Mouse (Mus musculus) left cerebral cortex, postnatal 25 days (tissue): ENCODE measurements at regions not wholly inside any gene's neighbourhood (a gene's known extent, or its start where the extent isn't known, plus 50 kb on each side); places are given as distances from the start of the nearest gene placed in this dataset.
"Not testable (repeated sequence)": the region's sequence is repeated elsewhere in the genome, so short reads cannot be mapped to it uniquely, and the experiment has no call there.

Source experiments
- DNase-seq, 2 experiments: peaks; one replicate each; pipeline ENCODE4 v3.0.0; 2022; ENCODE audit warnings: low spot score in 2 of 2, mixed read lengths in 1 of 2
- intact Hi-C: fragments of 180-260 bp; cut with DNase I; formaldehyde crosslinking; loops from one replicate; pipeline ENCODE4 v1.15.1; 2025

GRCm38 (mm10) chr13:44482661-44483060 is 246.6 kb upstream of the Jarid2 start:
- DNase-seq, result no peak
- intact Hi-C loops, result no loop called here

DNA sequence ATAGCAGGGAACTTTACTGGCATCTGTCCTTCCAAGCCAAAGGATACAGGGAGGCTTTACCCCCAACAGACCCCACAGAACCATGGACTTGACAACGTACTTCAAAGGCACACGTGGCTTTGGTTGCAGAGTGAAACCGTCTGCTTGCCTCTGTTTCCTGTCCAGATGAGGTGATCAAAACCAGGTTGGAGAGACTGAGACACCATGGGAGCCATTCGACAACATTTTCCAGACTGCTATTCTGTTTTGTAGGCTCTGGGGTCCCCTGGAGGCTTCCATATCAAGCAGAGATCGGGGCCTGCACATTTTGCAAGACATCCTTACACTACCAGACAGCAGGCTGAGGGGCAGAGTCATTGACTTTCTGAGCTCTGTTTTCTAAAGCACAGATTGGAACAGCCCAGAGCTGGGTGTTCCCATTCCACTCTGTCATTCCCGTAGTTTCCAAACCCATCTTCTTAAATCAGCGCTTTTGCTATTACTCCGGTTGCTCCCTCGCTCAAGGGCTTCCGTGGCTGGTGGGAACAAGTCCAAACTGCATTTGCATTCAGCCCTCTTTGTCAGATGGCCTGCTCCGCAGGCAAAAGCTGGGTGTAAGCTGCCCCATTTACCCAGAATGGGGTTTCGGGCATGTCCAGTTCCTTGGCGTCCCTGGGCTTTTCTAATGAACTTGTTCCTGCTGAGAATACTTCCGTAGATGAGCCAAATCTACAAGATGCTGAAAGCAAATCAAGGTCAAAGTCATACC is 244.5 kb upstream of the Jarid2 start:
- intact Hi-C loops, result no loop called here
- DNase-seq, result peak in 1 of 2 experiments; percentile 49

DNA sequence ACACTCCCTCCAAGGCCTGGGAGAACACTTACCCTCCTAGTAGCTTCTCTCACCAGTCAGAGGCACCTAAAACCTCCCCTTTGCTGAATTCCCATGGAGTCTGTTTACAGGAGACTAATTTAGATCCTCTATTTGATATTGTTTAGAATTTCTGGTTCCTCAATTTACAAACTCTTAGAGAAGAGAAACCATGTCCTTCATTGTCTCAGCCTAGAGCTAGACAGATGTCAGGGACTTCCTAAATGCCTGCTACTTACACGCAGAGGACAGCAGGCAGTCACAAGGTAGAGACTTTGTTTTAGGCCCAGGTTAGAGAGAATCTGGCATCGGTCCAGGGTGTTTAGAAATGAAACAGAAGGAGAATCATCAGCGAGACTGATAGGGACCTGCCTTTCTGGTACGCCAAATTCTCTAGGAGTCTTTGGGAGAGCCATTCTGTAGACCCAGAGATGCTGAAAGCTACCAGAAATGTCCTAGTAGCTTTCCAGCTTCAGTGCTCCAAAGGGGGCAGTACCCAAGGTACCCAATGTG is 238.3 kb upstream of the Jarid2 start:
- intact Hi-C loops, result no loop called here
- no peak for DNase-seq

DNA sequence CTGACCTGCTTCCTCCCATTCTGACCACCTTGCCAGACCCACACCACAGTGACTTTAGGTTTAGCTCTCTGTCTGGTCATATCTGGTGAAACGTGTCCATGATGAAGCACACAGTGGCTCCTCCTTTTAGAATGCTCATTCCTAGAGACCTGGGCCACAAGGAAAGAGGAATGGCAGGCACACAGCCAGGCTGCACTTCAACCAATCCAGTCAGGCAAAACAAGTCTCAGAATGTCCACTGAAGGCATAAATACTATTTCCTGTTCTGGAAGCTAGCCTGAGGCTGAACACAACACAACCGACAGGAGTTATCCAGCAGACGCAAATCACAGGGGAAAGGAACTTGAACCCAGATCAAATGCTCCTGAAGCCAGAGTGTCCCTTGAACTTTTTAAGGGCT is 235.4 kb upstream of the Jarid2 start:
- DNase-seq, result no peak

DNA sequence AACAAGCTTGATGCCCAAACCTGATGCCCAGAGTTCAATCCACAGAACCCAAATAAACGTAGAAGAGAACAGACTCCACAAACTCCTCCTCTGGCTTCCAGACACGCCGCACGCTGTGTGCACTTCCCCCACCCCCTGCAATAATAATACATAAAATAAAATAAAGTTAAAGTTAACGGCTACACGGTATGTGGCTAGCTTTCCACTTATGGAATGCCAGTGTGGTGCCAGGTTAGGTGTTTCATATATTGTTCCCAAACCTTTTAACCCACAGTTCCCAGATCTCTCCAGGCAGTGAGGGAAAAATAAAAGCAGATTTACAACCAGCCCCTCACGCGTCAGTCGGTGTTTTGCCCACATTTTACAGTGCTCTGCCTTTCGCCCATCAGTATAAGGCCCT is 233.8 kb upstream of the Jarid2 start:
- intact Hi-C loops, result no loop called here

More for the DNA sequence above, 235.4 kb upstream of the Jarid2 start:
- intact Hi-C loops, result no loop called here

DNA sequence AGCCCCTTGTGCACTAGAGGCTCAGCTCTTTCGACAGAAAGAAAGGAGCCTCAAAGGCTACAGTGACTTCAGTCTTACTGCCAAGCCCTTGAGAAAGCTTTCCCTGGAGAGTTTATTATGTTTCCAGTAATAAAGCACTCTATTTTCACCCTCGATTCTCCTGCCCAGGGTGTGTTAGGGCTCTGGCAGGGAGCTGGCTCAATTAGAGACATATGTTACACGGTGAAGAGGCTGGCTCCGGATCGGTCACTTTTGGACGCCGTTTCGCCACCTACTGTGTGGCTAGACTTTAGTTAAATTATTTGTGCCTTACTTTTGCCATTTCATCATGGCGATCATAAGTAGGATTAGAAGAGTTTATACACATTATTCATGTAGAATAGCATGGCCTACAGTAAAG is 232.7 kb upstream of the Jarid2 start:
- intact Hi-C loops, result no loop called here
- DNase-seq, result no peak

More for the DNA sequence above, 233.8 kb upstream of the Jarid2 start:
- no peak for DNase-seq

GRCm38 (mm10) chr13:44500896-44501295 is 228.4 kb upstream of the Jarid2 start:
- DNase-seq, intact Hi-C loops: not testable (repeated sequence)

- no peak for DNase-seq
Measured at GRCm38 (mm10) chr13:44501777-44502321, 227.4 kb upstream of the Jarid2 start.

GRCm38 (mm10) chr13:44502612-44503256 is 226.5 kb upstream of the Jarid2 start:
- DNase-seq, result peak in 1 of 2 experiments; percentile 20
- intact Hi-C loops, result no loop called here

More at GRCm38 (mm10) chr13:44501777-44502321, 227.4 kb upstream of the Jarid2 start:
- intact Hi-C loops, result no loop called here

DNA sequence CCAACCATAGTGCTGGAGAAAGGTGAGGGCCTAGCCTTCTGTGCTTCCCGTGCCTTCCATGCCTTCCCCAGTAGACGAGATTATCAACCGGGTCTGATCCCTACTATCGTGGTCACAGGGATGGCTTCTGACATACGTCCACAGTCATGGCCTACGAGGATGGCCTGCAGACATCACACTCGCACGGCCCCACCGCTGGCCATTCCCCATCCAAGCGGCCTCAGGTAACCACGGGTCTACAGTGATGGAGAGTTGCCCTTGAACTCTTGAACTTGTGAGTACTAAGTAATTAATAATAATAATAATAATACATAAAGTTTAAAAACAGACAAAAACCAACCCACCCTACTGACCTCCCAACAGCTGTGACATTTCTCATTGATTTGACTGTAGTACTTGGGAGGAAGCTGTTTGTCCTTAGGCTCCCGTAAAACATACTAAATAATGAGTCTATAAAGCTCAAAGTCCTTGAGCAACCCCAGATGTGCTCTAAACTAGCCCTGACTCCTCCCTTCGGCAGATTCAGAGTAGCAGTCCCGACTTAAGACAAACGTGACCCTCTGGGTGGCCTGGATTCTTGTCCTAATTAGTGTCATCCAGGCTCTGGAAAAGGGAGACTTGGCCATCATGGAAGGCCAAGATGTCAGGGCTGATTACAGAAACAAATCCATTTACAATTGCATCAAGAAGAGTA is 225.9 kb upstream of the Jarid2 start:
- intact Hi-C loops, result no loop called here
- DNase-seq, result no peak

DNA sequence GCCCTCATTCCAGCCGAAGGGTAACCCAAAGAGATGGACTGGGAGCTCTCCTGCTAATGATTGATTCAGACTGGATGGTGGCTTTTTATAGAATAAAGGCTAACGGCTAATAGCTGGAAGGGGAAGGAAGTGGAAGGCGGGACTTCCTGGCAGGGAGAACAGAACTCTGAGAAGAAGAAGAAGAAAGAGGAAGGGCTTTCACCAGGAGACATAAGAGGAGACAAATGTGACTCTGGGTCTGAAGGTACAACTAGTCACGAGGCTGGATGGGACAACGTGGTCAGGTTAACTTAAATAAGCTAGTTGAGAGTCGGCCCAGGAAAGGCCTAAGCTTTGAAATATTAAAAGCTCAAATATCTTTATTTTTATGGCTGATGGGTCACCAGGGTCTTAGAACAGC is 224.8 kb upstream of the Jarid2 start:
- intact Hi-C loops, result no loop called here
- peak in 1 of 2 experiments; percentile 8 for DNase-seq

DNA sequence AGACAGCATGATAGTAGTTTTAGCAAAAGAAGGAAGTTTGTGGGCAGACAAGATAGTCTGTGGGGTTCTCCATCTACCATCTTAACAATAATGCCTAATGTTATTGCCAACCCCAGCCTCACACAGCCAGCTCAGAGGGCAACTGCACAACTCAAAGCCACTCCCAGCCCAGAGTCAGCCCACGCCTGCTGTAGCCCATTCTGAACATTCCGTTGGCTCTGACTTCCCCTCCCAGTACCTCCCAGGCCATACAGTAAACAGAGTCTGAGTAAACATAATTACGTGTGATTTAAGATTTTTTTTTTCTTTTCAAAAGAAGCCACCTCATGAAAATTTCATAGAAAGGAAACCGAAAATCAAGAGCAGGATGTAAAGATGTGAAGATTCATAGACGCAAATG is 222.3 kb upstream of the Jarid2 start:
- intact Hi-C loops, result no loop called here
- DNase-seq, result no peak

DNA sequence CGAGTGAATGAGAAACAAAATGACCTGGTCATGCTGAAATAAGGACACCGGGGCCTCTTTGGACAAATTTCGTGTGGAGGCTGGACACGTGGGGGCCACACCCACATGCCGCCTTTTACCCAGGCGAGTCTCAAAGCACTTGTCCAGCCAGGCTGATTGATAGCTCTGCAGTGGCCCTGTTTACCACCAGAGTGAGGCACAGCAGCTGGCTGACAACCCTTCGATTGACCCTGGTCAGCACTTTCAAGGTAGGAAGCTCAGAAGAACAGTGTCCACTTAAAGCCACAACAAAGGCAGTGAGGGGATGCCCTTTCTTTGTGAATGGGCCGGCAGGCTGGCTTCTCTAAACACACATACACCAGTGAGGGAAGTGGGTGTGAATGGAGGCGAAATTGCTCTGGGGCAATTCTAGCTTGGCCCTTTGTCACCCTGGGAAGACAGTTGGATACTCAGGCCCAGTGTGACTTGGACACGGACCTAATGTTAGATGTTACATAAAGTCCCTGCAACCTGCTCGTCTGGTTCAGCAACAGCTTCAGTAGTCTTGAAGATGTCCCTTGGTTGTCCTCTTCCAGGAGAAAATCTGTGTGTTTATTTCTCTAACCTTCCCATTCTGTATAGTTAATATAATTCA is 219.6 kb upstream of the Jarid2 start:
- no peak for DNase-seq

DNA sequence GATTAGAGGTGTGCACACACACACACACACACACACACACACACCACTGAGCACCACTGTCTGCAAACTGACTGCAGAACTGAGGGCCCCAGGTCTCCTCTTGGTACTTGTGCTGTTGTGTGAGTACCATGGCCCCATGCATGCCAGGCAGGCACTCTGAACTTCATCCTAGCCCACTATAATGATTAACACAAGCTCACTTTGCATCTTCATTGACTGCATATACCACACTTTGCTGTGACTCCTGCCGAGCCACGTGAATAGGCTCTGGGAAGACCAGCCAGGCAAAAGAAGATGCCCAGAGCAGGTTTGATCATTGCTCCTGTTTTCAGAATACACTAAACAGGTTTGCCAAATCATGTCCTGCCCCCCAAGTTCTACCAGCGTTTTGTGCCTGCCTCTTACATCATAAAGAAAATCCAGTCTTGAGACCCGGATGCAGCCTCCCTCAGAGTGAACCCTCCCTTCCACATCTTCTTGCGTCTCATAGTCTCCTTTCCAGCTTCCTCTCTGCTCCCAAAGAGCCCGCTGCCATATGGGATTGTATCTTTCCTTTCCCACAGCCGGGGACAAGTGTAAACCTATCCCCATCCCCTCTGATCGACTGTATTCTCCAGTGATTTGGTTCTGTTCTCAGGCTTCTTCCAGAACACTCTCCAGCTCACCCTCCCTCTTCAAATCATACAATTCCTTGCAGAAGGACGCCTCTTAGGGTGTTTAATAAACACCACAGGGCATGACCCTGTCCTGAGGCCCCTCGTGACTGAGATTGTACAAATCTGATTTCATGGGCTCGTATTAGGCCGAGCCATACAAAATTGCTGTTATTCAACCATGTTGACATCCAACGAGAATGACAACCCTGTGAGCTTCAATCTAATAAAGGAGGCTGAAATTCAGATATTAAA is 215.6 kb upstream of the Jarid2 start:
- intact Hi-C loops, result no loop called here

More for the DNA sequence above, 219.6 kb upstream of the Jarid2 start:
- intact Hi-C loops, result no loop called here

DNA sequence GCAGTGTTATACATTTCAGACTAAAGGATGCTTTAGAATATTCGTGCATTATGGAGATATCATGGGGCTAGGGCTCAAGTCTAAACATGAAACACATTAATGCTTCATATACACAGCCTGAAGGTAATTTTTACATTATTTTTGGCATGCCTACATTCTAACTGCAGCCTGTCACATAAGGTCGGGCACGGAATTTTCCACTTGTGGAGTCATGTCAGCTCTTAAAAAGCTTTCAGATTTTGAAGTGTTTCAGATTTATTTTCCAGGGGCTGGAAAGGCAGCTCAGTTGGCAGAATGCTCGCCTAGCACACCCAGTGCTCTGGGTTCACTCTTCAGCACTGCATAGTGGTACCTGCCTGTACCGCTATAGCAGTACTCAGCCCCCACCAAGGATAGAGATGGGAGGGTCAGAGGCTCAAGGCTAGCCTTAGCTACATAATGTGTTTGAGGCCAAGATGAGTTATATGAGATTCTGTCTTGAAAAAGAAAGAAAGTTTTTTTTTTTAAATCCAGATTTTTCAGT is 214.6 kb upstream of the Jarid2 start:
- intact Hi-C loops, result no loop called here
- no peak for DNase-seq

More for the DNA sequence above, 215.6 kb upstream of the Jarid2 start:
- no peak for DNase-seq

DNA sequence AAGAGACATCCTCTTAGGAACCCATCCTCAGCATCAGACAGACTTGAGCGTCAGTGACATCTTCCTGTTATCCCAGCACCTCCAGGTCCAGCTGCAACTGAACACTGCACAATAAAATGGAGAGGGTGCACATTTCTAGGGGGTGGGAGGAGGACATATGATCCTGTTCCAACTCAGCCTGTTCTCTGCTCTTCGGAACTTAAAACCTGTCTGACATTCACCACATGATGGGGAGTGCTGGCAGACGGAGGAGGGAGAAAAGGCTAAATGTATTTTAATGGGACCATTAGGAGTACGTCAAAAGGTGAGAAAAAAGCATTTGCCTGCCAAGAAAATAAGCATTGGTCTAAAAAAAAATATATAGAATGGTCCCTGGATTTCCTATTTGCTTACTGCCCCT is 212.4 kb upstream of the Jarid2 start:
- intact Hi-C loops, result no loop called here
- DNase-seq, result no peak

DNA sequence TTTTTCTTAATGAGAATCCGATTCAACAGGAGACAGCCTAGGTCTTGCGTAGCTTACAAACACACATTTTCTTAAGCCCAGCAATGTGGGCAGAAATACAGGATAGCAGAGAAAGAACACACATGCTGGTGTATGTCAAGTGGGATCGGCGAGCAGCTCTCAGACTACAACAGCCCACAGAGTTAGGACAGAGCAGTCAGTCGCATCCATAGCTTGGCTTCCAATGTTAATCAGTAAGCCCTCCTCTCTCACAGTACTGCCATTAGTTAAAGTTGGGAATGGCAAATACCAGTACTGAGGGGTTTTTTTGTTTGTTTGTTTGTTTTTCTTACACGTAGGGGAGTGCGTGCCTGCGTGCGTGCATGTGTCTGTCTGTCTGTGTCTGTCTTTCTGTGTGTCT is 212.0 kb upstream of the Jarid2 start:
- no peak for DNase-seq

GRCm38 (mm10) chr13:44518215-44518614 is 211.1 kb upstream of the Jarid2 start:
- intact Hi-C loops, result no loop called here
- DNase-seq, result no peak

More for the DNA sequence above, 212.0 kb upstream of the Jarid2 start:
- intact Hi-C loops, result no loop called here
